Mouse (Mus musculus) hindbrain, postnatal 0 days (tissue): ENCODE results near the gene Vwa3b. TPM values are rescaled to one million over a fixed set of nuclear protein-coding genes. Genes with fewer than 3 reads are reported as not detected.

ENCODE experiments used
- ATAC-seq: fragments of 200-750 bp; cut with Nextera tagmentation; 2 replicates; pipeline ENCODE4 v1.8.0; 2017; ENCODE audit warnings: mild to moderate bottlenecking, moderate TSS enrichment, moderate library complexity
- DNase-seq: peaks from one replicate; pipeline ENCODE4 v3.0.0-alpha.2; 2015; ENCODE audit warnings: low spot score
- H3K27ac ChIP-seq: fragments of 300-500 bp; sonication (generic); 2 replicates; pipeline ENCODE4 v1.5.1; 2014; ENCODE audit warnings: mild to moderate bottlenecking
- H3K27me3 ChIP-seq: fragments of 300-500 bp; sonication (generic); 2 replicates; pipeline ENCODE4 v1.6.1; 2014; ENCODE audit warnings: low read length, mixed read lengths; ENCODE audit not compliant: insufficient read depth
- H3K36me3 ChIP-seq: fragments of 300-500 bp; sonication (generic); 2 replicates; pipeline ENCODE4 v1.6.1; 2014; ENCODE audit warnings: low read length, mixed read lengths; ENCODE audit not compliant: insufficient read depth
- H3K4me1 ChIP-seq: fragments of 300-500 bp; sonication (generic); 2 replicates; pipeline ENCODE4 v1.6.1; 2014; ENCODE audit warnings: antibody characterized with exemption, low read length, mixed read lengths; ENCODE audit not compliant: insufficient read depth
- H3K4me2 ChIP-seq: fragments of 300-500 bp; sonication (generic); 2 replicates; pipeline ENCODE4 v1.6.1; 2014; ENCODE audit warnings: low read depth, mild to moderate bottlenecking, low read length, moderate library complexity, mixed read lengths
- H3K4me3 ChIP-seq: fragments of 300-500 bp; sonication (generic); 2 replicates; pipeline ENCODE4 v1.5.1; 2014; ENCODE audit warnings: low read length
- H3K9ac ChIP-seq: fragments of 300-500 bp; sonication (generic); replicated peaks from 2 replicates; pipeline ENCODE4 v1.6.1; 2014; ENCODE audit warnings: mild to moderate bottlenecking, low read length, moderate library complexity, mixed read lengths
- H3K9me3 ChIP-seq: fragments of 300-500 bp; sonication (generic); 2 replicates; pipeline ENCODE4 v1.6.1; 2016; ENCODE audit warnings: low read length, mixed read lengths
- CTCF ChIP-seq: IDR thresholded peaks from 2 replicates; pipeline ENCODE4 v1.5.1; 2016; ENCODE audit warnings: antibody characterized with exemption, control low read depth, low read depth
- WGBS: fragments of 180-500 bp; shearing (Covaris S2); extraction: QIAGEN DNeasy Blood & Tissue Kit; methylation state at CpG from one replicate; pipeline ENCODE4 v1.1.7; 2014; 5-methylcytosine and 5-hydroxymethylcytosine counted together
- polyA plus RNA-seq: library from polyadenylated mRNA; unstranded; fragments of >200 nt; fragmentation: Nextera tagmentation; extraction: Ambion mirVana; gene quantifications from 2 replicates; pipeline ENCODE4 v1.2.1, GENCODE M21; 2015
- total RNA-seq: library from RNA; depleted of rRNA; stranded (reverse); fragments of >200 nt; gene quantifications from 2 replicates; pipeline ENCODE4 v1.2.3, GENCODE M21; 2014; rRNA removed

The Vwa3b gene
- total and polyA plus RNA-seq, 2 experiments from 2014 or later = 1.5 to 2.9 TPM

GRCm38 (mm10) chr1:37214144-37214543 lies 187.7 kb downstream of the Vwa3b start, which contains the start of gene Cnga3:
Cnga3 (plus strand) TSS chr1:37214434.
- DNase-seq (peak; percentile 45), ATAC-seq (no peak)
- 85% methylated on average over 1 of the region's 1 CpGs for WGBS
- TF ChIP-seq CTCF = no peak
- Histone ChIP-seq H3K4me3 (no peak within 1 kb of the TSS), H3K36me3 (no peaks in the 10 kb centered on the region), H3K4me1 (no peaks in the 10 kb centered on the region), H3K27ac (no peak within 1 kb of the TSS), H3K9me3 (no peaks in the 10 kb centered on the region), H3K4me2 (no peak within 1 kb of the TSS), H3K27me3 (no peaks in the 10 kb centered on the region), H3K9ac (no peak within 1 kb of the TSS)

GRCm38 (mm10) chr1:37218386-37218785 lies 192.0 kb downstream of the Vwa3b start:
- peaks cover 7% of the 10 kb centered on the region for H3K4me1 ChIP-seq
- H3K27me3 ChIP-seq = no peaks in the 10 kb centered on the region
- H3K9me3 ChIP-seq = no peaks in the 10 kb centered on the region
- no peak overlapping the region for H3K9ac ChIP-seq
- no peak overlapping the region for H3K27ac ChIP-seq
- no peak overlapping the region for H3K4me2 ChIP-seq
- no peaks in the 10 kb centered on the region for H3K36me3 ChIP-seq
- DNase-seq = peak; percentile 56
- H3K4me3 ChIP-seq = no peak overlapping the region
- ATAC-seq = no peak
- no peak for TF ChIP-seq CTCF
- WGBS = 9% methylated on average over 14 of the region's 14 CpGs

GRCm38 (mm10) chr1:37219593-37219992 lies 193.2 kb downstream of the Vwa3b start:
- no peak overlapping the region for H3K4me3 ChIP-seq
- H3K9me3 ChIP-seq = no peaks in the 10 kb centered on the region
- 65% methylated on average over 5 of the region's 5 CpGs for WGBS
- H3K27ac ChIP-seq = peak overlapping the region; percentile 64
- H3K9ac ChIP-seq = no peak overlapping the region
- H3K36me3 ChIP-seq = no peaks in the 10 kb centered on the region
- ATAC-seq (peak; percentile 10; the same call in 1 of the 2 replicates), DNase-seq (no peak)
- peak overlapping the region; percentile 25; the same call in 1 of the 2 replicates for H3K4me2 ChIP-seq
- peaks cover 7% of the 10 kb centered on the region for H3K4me1 ChIP-seq
- no peak for TF ChIP-seq CTCF
- H3K27me3 ChIP-seq = no peaks in the 10 kb centered on the region

GRCm38 (mm10) chr1:37220134-37220907 lies 193.9 kb downstream of the Vwa3b start:
- no peak for TF ChIP-seq CTCF
- DNase-seq (peak; percentile 91), ATAC-seq (peak; percentile 96)
- Histone ChIP-seq H3K9me3 (no peaks in the 10 kb centered on the region), H3K4me1 (peaks cover 7% of the 10 kb centered on the region), H3K9ac (no peak overlapping the region), H3K27me3 (no peaks in the 10 kb centered on the region), H3K4me3 (no peak overlapping the region), H3K4me2 (peak overlapping the region; percentile 25; the same call in 1 of the 2 replicates), H3K36me3 (no peaks in the 10 kb centered on the region), H3K27ac (peak overlapping the region; percentile 64; the same call in 1 of the 2 replicates)
- 21% methylated on average over 6 of the region's 6 CpGs for WGBS

GRCm38 (mm10) chr1:37222002-37222401 lies 195.6 kb downstream of the Vwa3b start:
- H3K4me2 ChIP-seq = no peak overlapping the region
- no peak overlapping the region for H3K27ac ChIP-seq
- H3K36me3 ChIP-seq = no peaks in the 10 kb centered on the region
- no peak overlapping the region for H3K9ac ChIP-seq
- 69% methylated on average over 7 of the region's 7 CpGs for WGBS
- H3K4me3 ChIP-seq = no peak overlapping the region
- H3K9me3 ChIP-seq = no peaks in the 10 kb centered on the region
- ATAC-seq = no peak
- DNase-seq = no peak
- peaks cover 7% of the 10 kb centered on the region for H3K4me1 ChIP-seq
- no peak for TF ChIP-seq CTCF
- H3K27me3 ChIP-seq = no peaks in the 10 kb centered on the region

- H3K4me1 ChIP-seq = no peaks in the 10 kb centered on the region
- DNase-seq (no peak), ATAC-seq (no peak)
- 74% methylated on average over 6 of the region's 6 CpGs for WGBS
- H3K4me3 ChIP-seq = no peak overlapping the region
- no peak for TF ChIP-seq CTCF
- no peak overlapping the region for H3K4me2 ChIP-seq
- 0 out of 2 replicates have a peak, but pooled peaks cover 2% of the 10 kb centered on the region for H3K9me3 ChIP-seq
- no peak overlapping the region for H3K9ac ChIP-seq
- no peak overlapping the region for H3K27ac ChIP-seq
- H3K27me3 ChIP-seq = no peaks in the 10 kb centered on the region
- no peaks in the 10 kb centered on the region for H3K36me3 ChIP-seq
Measured at GRCm38 (mm10) chr1:37230404-37230803, 204.0 kb downstream of the Vwa3b start.

- 0 out of 2 replicates have a peak, but pooled peaks cover 2% of the 10 kb centered on the region for H3K9me3 ChIP-seq
- DNase-seq (no peak), ATAC-seq (no peak)
- H3K27me3 ChIP-seq = no peaks in the 10 kb centered on the region
- H3K4me3 ChIP-seq = no peak overlapping the region
- no peak for TF ChIP-seq CTCF
- H3K4me1 ChIP-seq = no peaks in the 10 kb centered on the region
- 72% methylated on average over 6 of the region's 6 CpGs for WGBS
- H3K36me3 ChIP-seq = no peaks in the 10 kb centered on the region
- H3K4me2 ChIP-seq = no peak overlapping the region
- H3K9ac ChIP-seq = no peak overlapping the region
- H3K27ac ChIP-seq = no peak overlapping the region
Measured at GRCm38 (mm10) chr1:37231295-37231701, 204.9 kb downstream of the Vwa3b start.

Other genes starting within 250 kb of the Vwa3b start
- gene Tmem131, start 82.9 kb upstream of the Vwa3b start, total RNA-seq = 21.5 and 22.9 TPM in 2 replicates
- 8.0 and 8.9 TPM in 2 replicates for gene Tmem131, start 82.9 kb upstream of the Vwa3b start, polyA plus RNA-seq
- 3.0 TPM in 1 of 2 replicates, not detected in the other for gene Cnga3, start 187.8 kb downstream of the Vwa3b start, total RNA-seq
- 0.10 and 0.13 TPM in 2 replicates for gene Cnga3, start 187.8 kb downstream of the Vwa3b start, polyA plus RNA-seq